Mouse (Mus musculus): ENCODE data around the gene Vps26a. TPM values are rescaled to one million over a fixed set of nuclear protein-coding genes. Genes with fewer than 3 reads are reported as not detected.

Gene Vps26a
- 59.6 and 60.4 TPM in 2 replicates for polyA plus RNA-seq (2015; fragmentation: Nextera tagmentation; extraction: Ambion mirVana)

GRCm38 (mm10) chr10:62486618-62487415 is at the start of gene Vps26a:
Gene Vps26a, minus strand, starts transcription at chr10:62486805.
- Histone ChIP-seq H3K4me3 (ENCODE audit: low read depth, low read length) (peak within 1 kb of the TSS; percentile 92), H3K27me3 (ENCODE audit: control insufficient read depth, insufficient read depth, low read length) (no peaks in the 10 kb centered on the region), H3K9me3 (ENCODE audit: control insufficient read depth, low read length) (no peaks in the 10 kb centered on the region), H3K4me1 (replicated peaks; ENCODE audit: control insufficient read depth, insufficient read depth) (no peaks in the 10 kb centered on the region), H3K9ac (ENCODE audit: low read length) (peak within 1 kb of the TSS; percentile 92), H3K4me2 (replicated peaks; ENCODE audit: low read depth) (peak within 1 kb of the TSS; percentile 73), H3K27ac (replicated peaks) (peak within 1 kb of the TSS; percentile 97), H3K36me3 (ENCODE audit: control insufficient read depth, insufficient read depth, low read length) (no peaks in the 10 kb centered on the region)
- TF ChIP-seq CTCF (IDR thresholded peaks at IDR 0.05; ENCODE audit: low read depth) (no peak), EP300 (optimal IDR thresholded peaks at IDR 0.05) (no peak)
- DNase-seq (ENCODE audit: low spot score) (peak; percentile 99), ATAC-seq (ENCODE audit: low FRiP score, low TSS enrichment) (peak; percentile 90)
- under 1% methylated on average over 58 of the region's 59 CpGs for WGBS

- 76% methylated on average over 7 of the region's 7 CpGs for WGBS
- Histone ChIP-seq H3K36me3 (ENCODE audit: control insufficient read depth, insufficient read depth, low read length) (no peaks in the 10 kb centered on the region), H3K27me3 (ENCODE audit: control insufficient read depth, insufficient read depth, low read length) (no peaks in the 10 kb centered on the region), H3K4me2 (replicated peaks; ENCODE audit: low read depth) (no peak overlapping the region), H3K4me3 (ENCODE audit: low read depth, low read length) (no peak overlapping the region), H3K27ac (replicated peaks) (no peak overlapping the region), H3K4me1 (replicated peaks; ENCODE audit: control insufficient read depth, insufficient read depth) (no peaks in the 10 kb centered on the region), H3K9me3 (ENCODE audit: control insufficient read depth, low read length) (no peaks in the 10 kb centered on the region), H3K9ac (ENCODE audit: low read length) (no peak overlapping the region)
- TF ChIP-seq CTCF (IDR thresholded peaks at IDR 0.05; ENCODE audit: low read depth) (no peak), EP300 (optimal IDR thresholded peaks at IDR 0.05) (no peak)
- DNase-seq (ENCODE audit: low spot score) (no peak), ATAC-seq (ENCODE audit: low FRiP score, low TSS enrichment) (no peak)
Observed at GRCm38 (mm10) chr10:62534509-62534908, 47.9 kb upstream of the Vps26a start.

GRCm38 (mm10) chr10:62532832-62533231 is 46.2 kb upstream of the Vps26a start:
- Histone ChIP-seq H3K4me3 (ENCODE audit: low read depth, low read length) (no peak overlapping the region), H3K36me3 (ENCODE audit: control insufficient read depth, insufficient read depth, low read length) (no peaks in the 10 kb centered on the region), H3K9ac (ENCODE audit: low read length) (no peak overlapping the region), H3K27me3 (ENCODE audit: control insufficient read depth, insufficient read depth, low read length) (no peaks in the 10 kb centered on the region), H3K27ac (replicated peaks) (no peak overlapping the region), H3K4me1 (replicated peaks; ENCODE audit: control insufficient read depth, insufficient read depth) (no peaks in the 10 kb centered on the region), H3K4me2 (replicated peaks; ENCODE audit: low read depth) (no peak overlapping the region), H3K9me3 (ENCODE audit: control insufficient read depth, low read length) (no peaks in the 10 kb centered on the region)
- DNase-seq (ENCODE audit: low spot score), result no peak
- no peak for ATAC-seq (ENCODE audit: low FRiP score, low TSS enrichment)
- WGBS, result 47% methylated on average over 2 of the region's 2 CpGs
- TF ChIP-seq CTCF (IDR thresholded peaks at IDR 0.05; ENCODE audit: low read depth) (no peak), EP300 (optimal IDR thresholded peaks at IDR 0.05) (no peak)

GRCm38 (mm10) chr10:62530183-62530582 is 43.6 kb upstream of the Vps26a start:
- no peak overlapping the region for H3K4me3 ChIP-seq (ENCODE audit: low read depth, low read length)
- H3K27ac ChIP-seq (replicated peaks), result no peak overlapping the region
- WGBS, result 62% methylated on average over 9 of the region's 9 CpGs
- no peak overlapping the region for H3K9ac ChIP-seq (ENCODE audit: low read length)
- H3K4me1 ChIP-seq (replicated peaks; ENCODE audit: control insufficient read depth, insufficient read depth), result no peaks in the 10 kb centered on the region
- H3K4me2 ChIP-seq (replicated peaks; ENCODE audit: low read depth), result no peak overlapping the region
- no peaks in the 10 kb centered on the region for H3K36me3 ChIP-seq (ENCODE audit: control insufficient read depth, insufficient read depth, low read length)
- H3K9me3 ChIP-seq (ENCODE audit: control insufficient read depth, low read length), result no peaks in the 10 kb centered on the region
- DNase-seq (ENCODE audit: low spot score), result no peak
- ATAC-seq (ENCODE audit: low FRiP score, low TSS enrichment), result no peak
- H3K27me3 ChIP-seq (ENCODE audit: control insufficient read depth, insufficient read depth, low read length), result no peaks in the 10 kb centered on the region
- TF ChIP-seq EP300 (optimal IDR thresholded peaks at IDR 0.05), result no peak

GRCm38 (mm10) chr10:62527351-62527750 is 40.7 kb upstream of the Vps26a start, which contains the start of gene Srgn:
Gene Srgn, minus strand, starts transcription at chr10:62527451.
- no peak within 1 kb of the TSS for H3K4me3 ChIP-seq (ENCODE audit: low read depth, low read length)
- WGBS, result 84% methylated on average over 14 of the region's 14 CpGs
- no peaks in the 10 kb centered on the region for H3K4me1 ChIP-seq (replicated peaks; ENCODE audit: control insufficient read depth, insufficient read depth)
- no peak within 1 kb of the TSS for H3K27ac ChIP-seq (replicated peaks)
- DNase-seq (ENCODE audit: low spot score), result no peak
- no peak for TF ChIP-seq EP300 (optimal IDR thresholded peaks at IDR 0.05)
- TF ChIP-seq CTCF (IDR thresholded peaks at IDR 0.05; ENCODE audit: low read depth), result no peak
- no peak within 1 kb of the TSS for H3K9ac ChIP-seq (ENCODE audit: low read length)
- no peaks in the 10 kb centered on the region for H3K36me3 ChIP-seq (ENCODE audit: control insufficient read depth, insufficient read depth, low read length)
- no peaks in the 10 kb centered on the region for H3K9me3 ChIP-seq (ENCODE audit: control insufficient read depth, low read length)
- H3K4me2 ChIP-seq (replicated peaks; ENCODE audit: low read depth), result no peak within 1 kb of the TSS
- ATAC-seq (ENCODE audit: low FRiP score, low TSS enrichment), result no peak
- no peaks in the 10 kb centered on the region for H3K27me3 ChIP-seq (ENCODE audit: control insufficient read depth, insufficient read depth, low read length)

- no peak overlapping the region for H3K4me3 ChIP-seq (ENCODE audit: low read depth, low read length)
- no peaks in the 10 kb centered on the region for H3K4me1 ChIP-seq (replicated peaks; ENCODE audit: control insufficient read depth, insufficient read depth)
- no peak overlapping the region for H3K27ac ChIP-seq (replicated peaks)
- no peaks in the 10 kb centered on the region for H3K27me3 ChIP-seq (ENCODE audit: control insufficient read depth, insufficient read depth, low read length)
- no peak overlapping the region for H3K9ac ChIP-seq (ENCODE audit: low read length)
- no peaks in the 10 kb centered on the region for H3K9me3 ChIP-seq (ENCODE audit: control insufficient read depth, low read length)
- H3K36me3 ChIP-seq (ENCODE audit: control insufficient read depth, insufficient read depth, low read length), result no peaks in the 10 kb centered on the region
- H3K4me2 ChIP-seq (replicated peaks; ENCODE audit: low read depth), result no peak overlapping the region
- DNase-seq (ENCODE audit: low spot score) (no peak), ATAC-seq (ENCODE audit: low FRiP score, low TSS enrichment) (no peak)
- TF ChIP-seq EP300 (optimal IDR thresholded peaks at IDR 0.05) (no peak), CTCF (IDR thresholded peaks at IDR 0.05; ENCODE audit: low read depth) (no peak)
- 58% methylated on average over 7 of the region's 7 CpGs for WGBS
Observed at GRCm38 (mm10) chr10:62522346-62522950, 35.8 kb upstream of the Vps26a start.
